Mouse (Mus musculus) kidney, adult 2 months (tissue): Measurements from ENCODE around the gene Sipa1. TPM values are rescaled to one million over a fixed set of nuclear protein-coding genes. Genes with fewer than 3 reads are reported as not detected.

ENCODE experiments used
- DNase-seq: peaks from one replicate; pipeline ENCODE4 v3.0.0; 2021
- H3K27ac ChIP-seq: fragments of 200-500 bp; 2 replicates; pipeline ENCODE4 v1.5.1; 2012; ENCODE audit warnings: low read depth, low read length, control low read depth, inconsistent platforms; ENCODE audit not compliant: insufficient read depth
- H3K27me3 ChIP-seq: fragments of 200-500 bp; replicated peaks from 2 replicates; pipeline ENCODE4 v1.6.1; 2012; ENCODE audit warnings: mild to moderate bottlenecking, moderate library complexity, low read length, inconsistent platforms; ENCODE audit not compliant: control insufficient read depth, insufficient read depth
- H3K36me3 ChIP-seq: fragments of 200-500 bp; 2 replicates; pipeline ENCODE4 v1.6.1; 2012; ENCODE audit warnings: mild to moderate bottlenecking, moderate library complexity, low read length, inconsistent platforms; ENCODE audit not compliant: control insufficient read depth, insufficient read depth
- H3K4me1 ChIP-seq: fragments of 200-500 bp; 2 replicates; pipeline ENCODE4 v1.6.1; 2011; ENCODE audit warnings: low read length; ENCODE audit not compliant: control insufficient read depth, insufficient read depth
- H3K4me3 ChIP-seq: fragments of 200-500 bp; 2 replicates; pipeline ENCODE4 v1.5.1; 2011; ENCODE audit warnings: mild to moderate bottlenecking, low read depth, low read length, control low read depth; ENCODE audit not compliant: insufficient read depth
- CTCF ChIP-seq: fragments of 200-500 bp; conservative IDR thresholded peaks from 2 replicates; pipeline ENCODE4 v1.5.1; 2011; ENCODE audit warnings: low read depth, mild to moderate bottlenecking, control low read depth, low read length, moderate library complexity, mixed read lengths; ENCODE audit not compliant: insufficient read depth, insufficient read length
- POLR2A ChIP-seq: fragments of 200-500 bp; IDR thresholded peaks from one replicate; pipeline ENCODE4 v1.6.1; 2011; ENCODE audit warnings: low read depth, low read length, control low read depth
- WGBS: fragments of 180-500 bp; shearing (Covaris S2); methylation state at CpG from one replicate; pipeline ENCODE4 v1.1.7; 2018; 5-methylcytosine and 5-hydroxymethylcytosine counted together
- polyA plus RNA-seq: library from polyadenylated mRNA; depleted of rRNA; stranded (reverse); fragments of >200 nt; gene quantifications from 2 replicates; pipeline ENCODE4 v1.2.3, GENCODE M21; 2012

The Sipa1 gene
- polyA plus RNA-seq, 1 experiment = 35.4 TPM

DNA sequence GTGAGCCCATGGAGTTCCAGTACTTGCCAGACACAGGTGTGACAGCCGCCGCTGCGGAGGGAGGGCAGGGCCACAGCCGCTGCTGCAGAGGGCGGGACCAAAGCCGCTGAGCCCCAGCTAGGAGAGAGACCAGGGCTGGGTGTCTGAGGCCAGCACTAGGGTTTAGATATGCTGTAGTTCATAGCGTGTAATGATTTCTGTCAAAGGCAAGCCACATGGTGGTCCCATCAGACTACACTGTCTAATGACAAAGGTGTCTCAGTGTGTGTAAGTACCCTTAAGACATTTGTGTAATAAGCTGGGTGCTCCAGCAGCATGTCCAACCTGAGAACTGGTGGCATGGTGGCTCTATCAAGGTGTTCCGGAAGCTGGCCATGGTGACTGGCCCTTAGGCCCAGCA is 21.9 kb downstream of the Sipa1 start:
- peaks cover 5% of the 10 kb centered on the region; the same call in 1 of the 2 replicates for H3K36me3 ChIP-seq
- H3K27me3 ChIP-seq = no peaks in the 10 kb centered on the region
- TF ChIP-seq CTCF = no peak
- no peak for TF ChIP-seq POLR2A
- peaks cover 8% of the 10 kb centered on the region; the same call in 1 of the 2 replicates for H3K4me1 ChIP-seq
- H3K4me3 ChIP-seq = no peak overlapping the region
- 93% methylated on average over 8 of the region's 8 CpGs for WGBS
- H3K27ac ChIP-seq = no peak overlapping the region
- DNase-seq = no peak

- TF ChIP-seq CTCF (no peak), POLR2A (no peak)
- no peak overlapping the region for H3K4me3 ChIP-seq
- DNase-seq = no peak
- 84% methylated on average over 17 of the region's 17 CpGs for WGBS
- no peak overlapping the region for H3K27ac ChIP-seq
- H3K27me3 ChIP-seq = no peaks in the 10 kb centered on the region
- peaks cover 5% of the 10 kb centered on the region; the same call in 1 of the 2 replicates for H3K36me3 ChIP-seq
- H3K4me1 ChIP-seq = peaks cover 11% of the 10 kb centered on the region; the same call in 1 of the 2 replicates
Measured at GRCm38 (mm10) chr19:5641021-5641420, 22.5 kb downstream of the Sipa1 start.

DNA sequence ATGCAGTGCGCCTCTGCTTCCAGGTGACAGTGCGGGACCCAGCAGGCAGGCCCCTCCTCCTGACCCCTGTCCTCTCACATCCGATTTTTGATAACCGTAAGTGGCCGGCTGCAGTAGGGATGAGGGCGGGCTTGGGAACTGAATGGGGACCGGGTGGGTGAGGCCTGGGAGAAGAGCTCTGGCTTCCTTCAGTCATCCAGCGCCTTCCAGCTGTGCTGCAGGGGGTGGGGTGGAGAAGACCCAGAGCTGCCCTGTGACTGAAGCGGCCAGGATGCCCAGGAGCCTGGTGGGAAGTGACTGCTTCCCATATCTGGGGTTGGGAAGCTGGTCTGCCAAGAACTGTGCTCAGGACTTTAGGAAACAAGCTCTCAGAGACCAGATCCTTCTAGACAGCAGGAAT is 23.2 kb downstream of the Sipa1 start:
- no peak for DNase-seq
- TF ChIP-seq CTCF = no peak
- TF ChIP-seq POLR2A = no peak

DNA sequence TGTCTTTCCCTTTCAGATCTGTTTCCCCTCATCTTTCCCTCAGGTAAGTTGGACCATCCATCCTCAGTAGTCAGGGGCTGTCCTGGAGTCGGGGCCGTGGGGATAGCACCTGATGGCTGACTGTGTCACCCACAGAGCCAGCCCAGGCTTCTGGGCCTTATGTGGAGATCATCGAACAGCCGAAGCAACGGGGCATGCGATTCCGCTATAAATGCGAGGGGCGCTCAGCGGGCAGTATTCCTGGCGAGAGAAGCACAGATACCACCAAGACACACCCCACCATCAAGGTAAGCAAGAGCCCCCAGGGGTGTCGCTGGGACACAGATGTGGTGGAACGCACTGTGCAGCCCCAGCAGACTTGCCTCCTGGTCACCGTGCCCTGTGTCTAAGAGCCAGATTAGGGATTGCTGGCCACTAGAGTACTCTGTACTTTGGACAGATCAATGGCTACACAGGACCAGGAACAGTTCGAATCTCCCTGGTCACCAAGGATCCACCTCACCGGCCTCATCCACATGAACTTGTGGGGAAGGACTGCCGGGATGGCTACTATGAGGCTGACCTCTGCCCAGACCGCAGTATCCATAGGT is 25.0 kb downstream of the Sipa1 start:
- Histone ChIP-seq H3K36me3 (peaks cover 3% of the 10 kb centered on the region; the same call in 1 of the 2 replicates), H3K4me3 (peak overlapping the region; percentile 91), H3K27ac (no peak overlapping the region), H3K27me3 (no peaks in the 10 kb centered on the region), H3K4me1 (peaks cover 12% of the 10 kb centered on the region; the same call in 1 of the 2 replicates)
- WGBS = 83% methylated on average over 18 of the region's 18 CpGs
- no peak for DNase-seq
- TF ChIP-seq CTCF (no peak), POLR2A (no peak)

More for the DNA sequence above, 23.2 kb downstream of the Sipa1 start:
- Histone ChIP-seq H3K4me1 (peaks cover 12% of the 10 kb centered on the region; the same call in 1 of the 2 replicates), H3K27ac (no peak overlapping the region), H3K36me3 (peaks cover 4% of the 10 kb centered on the region; the same call in 1 of the 2 replicates), H3K4me3 (no peak overlapping the region), H3K27me3 (no peaks in the 10 kb centered on the region)
- WGBS = 65% methylated on average over 9 of the region's 9 CpGs

DNA sequence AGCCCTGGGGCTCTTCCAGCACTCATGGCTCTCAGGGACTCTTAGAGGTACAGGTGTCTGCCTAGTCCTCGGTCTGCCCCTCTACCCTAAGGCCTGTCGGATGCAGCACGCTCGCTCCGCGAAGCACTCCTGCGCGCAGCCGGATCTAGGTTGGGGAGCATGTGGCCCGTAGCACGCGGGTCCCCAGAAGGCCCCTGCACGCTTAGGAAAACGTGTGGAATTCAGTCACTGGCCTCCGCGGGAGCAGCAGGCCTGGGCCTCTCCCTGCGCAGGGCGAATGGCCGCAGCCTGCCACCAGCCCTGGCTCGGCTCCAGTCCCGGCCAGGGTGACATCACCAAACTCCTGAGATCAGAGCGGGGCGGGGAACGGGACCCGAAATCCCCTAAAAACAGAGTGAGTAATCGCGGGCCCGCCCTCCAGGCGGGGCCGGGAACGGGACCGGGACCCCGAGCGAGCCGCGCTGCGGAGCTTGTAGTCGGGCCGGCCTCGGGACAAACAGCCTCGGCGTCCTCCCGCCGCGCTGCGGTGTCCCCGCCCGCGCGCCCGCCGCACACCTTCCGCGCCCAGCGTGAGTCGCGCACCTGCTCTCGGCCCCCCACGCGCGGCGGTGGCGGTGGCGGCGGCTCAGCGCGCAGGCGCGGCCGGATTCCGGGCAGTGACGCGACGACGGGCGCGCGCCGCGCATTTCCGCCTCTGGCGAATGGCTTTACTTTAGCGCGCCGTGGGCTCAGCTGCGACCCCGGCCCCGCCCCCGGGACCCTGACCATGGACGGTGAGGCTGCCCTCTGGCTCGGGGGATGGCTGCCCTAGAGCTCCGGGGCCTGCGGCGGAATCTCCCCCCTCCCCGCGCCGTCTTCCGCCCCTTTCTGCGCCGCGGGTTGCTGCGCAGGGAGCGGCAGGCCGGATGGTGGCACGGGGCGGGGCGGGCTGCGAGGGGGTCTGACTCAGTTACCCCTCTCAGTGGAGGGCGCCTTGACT is 26.1 kb downstream of the Sipa1 start, which contains the start of gene Rela:
Rela (plus strand) TSS at position 415 of the 979 bp plus-strand sequence.
- Histone ChIP-seq H3K4me3 (peak within 1 kb of the TSS; percentile 91), H3K27me3 (no peaks in the 10 kb centered on the region), H3K27ac (peak within 1 kb of the TSS; percentile 99), H3K4me1 (peaks cover 12% of the 10 kb centered on the region; the same call in 1 of the 2 replicates), H3K36me3 (no peaks in the 10 kb centered on the region)
- peak; percentile 95 for DNase-seq
- under 1% methylated on average over 104 of the region's 109 CpGs for WGBS
- TF ChIP-seq CTCF = no peak
- TF ChIP-seq POLR2A = peak; percentile 53

DNA sequence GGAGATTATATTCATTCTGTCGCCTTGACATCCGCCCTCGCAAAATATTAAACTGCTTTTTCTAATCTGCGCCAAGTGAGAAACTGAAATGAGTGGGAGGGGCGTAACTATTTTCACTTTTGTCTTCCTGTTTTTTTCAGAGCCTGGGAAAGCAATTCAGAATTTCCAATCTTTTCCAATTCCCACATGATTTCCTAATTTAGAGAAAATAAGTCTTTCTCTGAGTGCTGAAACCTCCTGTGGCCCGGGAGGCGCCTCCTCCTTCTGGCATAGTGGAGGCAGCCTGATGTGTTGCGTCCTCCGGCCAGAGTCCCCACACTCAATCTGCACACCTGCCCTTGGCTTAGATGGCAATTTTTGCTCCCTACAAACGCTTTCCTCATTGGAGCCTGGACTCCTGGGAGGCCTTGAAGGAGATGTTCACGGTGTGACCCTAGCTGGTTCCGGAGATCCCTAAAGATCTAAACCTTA is 26.9 kb downstream of the Sipa1 start:
- peak; percentile 79 for DNase-seq
- TF ChIP-seq POLR2A (no peak), CTCF (no peak)
- WGBS = 9% methylated on average over 12 of the region's 12 CpGs
- Histone ChIP-seq H3K27me3 (no peaks in the 10 kb centered on the region), H3K4me1 (peaks cover 12% of the 10 kb centered on the region; the same call in 1 of the 2 replicates), H3K36me3 (no peaks in the 10 kb centered on the region), H3K27ac (peak overlapping the region; percentile 99), H3K4me3 (peak overlapping the region; percentile 91)
